Mouse (Mus musculus): ENCODE measurements around the gene Gm49661.

- TF ChIP-seq POLR2A (IDR thresholded peaks at IDR 0.05; ENCODE audit: control insufficient read depth, extremely low read depth, insufficient read depth, low read length, poor library complexity) (no peak), CTCF (IDR thresholded peaks at IDR 0.05; ENCODE audit: borderline replicate concordance, control insufficient read depth, extremely low read depth, insufficient read depth, low read length, poor library complexity) (no peak)
These were observed 25.5 kb downstream of the Gm49661 start for GRCm38 (mm10) chr8:84943699-84944098.

Measured in thymus, adult 2 months (tissue).